Mouse (Mus musculus): ENCODE measurements at regions not wholly inside any gene's neighbourhood (a gene's known extent, or its start where the extent isn't known, plus 50 kb on each side); places are given as distances from the start of the nearest gene placed in this dataset.

- TF ChIP-seq CTCF (conservative IDR thresholded peaks at IDR 0.05): no peak
- peak overlapping the region; percentile 88 for H3K4me3 ChIP-seq
- no peak for DNase-seq (ENCODE audit: low spot score in 2 of 2)
These were observed 212.9 kb downstream of the Mef2c start for GRCm38 (mm10) chr13:83716711-83717171.

GRCm38 (mm10) chr13:83717686-83718210 is 213.9 kb downstream of the Mef2c start:
- DNase-seq (ENCODE audit: low spot score in 2 of 2): no peak
- TF ChIP-seq CTCF (conservative IDR thresholded peaks at IDR 0.05): no peak

More at GRCm38 (mm10) chr13:83716711-83717171, 212.9 kb downstream of the Mef2c start:
- H3K27ac ChIP-seq: peak overlapping the region; percentile 100

GRCm38 (mm10) chr13:83718431-83719410 is 214.9 kb downstream of the Mef2c start:
- TF ChIP-seq CTCF (conservative IDR thresholded peaks at IDR 0.05): no peak
- Histone ChIP-seq H3K27ac (peak overlapping the region; percentile 100), H3K4me3 (peak overlapping the region; percentile 88)
- DNase-seq (ENCODE audit: low spot score in 2 of 2): no peak

More at GRCm38 (mm10) chr13:83717686-83718210, 213.9 kb downstream of the Mef2c start:
- peak overlapping the region; percentile 100 for H3K27ac ChIP-seq
- peak overlapping the region; percentile 88 for H3K4me3 ChIP-seq

- H3K27ac ChIP-seq: peak overlapping the region; percentile 100
- H3K4me3 ChIP-seq: peak overlapping the region; percentile 88
- no peak for DNase-seq (ENCODE audit: low spot score in 2 of 2)
- TF ChIP-seq CTCF (conservative IDR thresholded peaks at IDR 0.05): no peak
These were observed 215.9 kb downstream of the Mef2c start for GRCm38 (mm10) chr13:83719635-83720291.

GRCm38 (mm10) chr13:83720352-83720751 is 216.5 kb downstream of the Mef2c start:
- DNase-seq (ENCODE audit: low spot score in 2 of 2): no peak
- peak overlapping the region; percentile 88 for H3K4me3 ChIP-seq
- TF ChIP-seq CTCF (conservative IDR thresholded peaks at IDR 0.05): no peak
- peak overlapping the region; percentile 100 for H3K27ac ChIP-seq

- H3K4me3 ChIP-seq: peak overlapping the region; percentile 88
- peak; percentile 82 to 90 for DNase-seq (ENCODE audit: low spot score in 2 of 2)
- TF ChIP-seq CTCF (conservative IDR thresholded peaks at IDR 0.05): peak; percentile 65
- peak overlapping the region; percentile 100 for H3K27ac ChIP-seq
These were observed 217.1 kb downstream of the Mef2c start for GRCm38 (mm10) chr13:83720883-83721371.

GRCm38 (mm10) chr13:83721563-83721962 is 217.7 kb downstream of the Mef2c start:
- peak overlapping the region; percentile 100 for H3K27ac ChIP-seq
- peak overlapping the region; percentile 88 for H3K4me3 ChIP-seq
- DNase-seq (ENCODE audit: low spot score in 2 of 2): no peak
- no peak for TF ChIP-seq CTCF (conservative IDR thresholded peaks at IDR 0.05)

- H3K4me3 ChIP-seq: peak overlapping the region; percentile 88
- peak overlapping the region; percentile 100 for H3K27ac ChIP-seq
- peak; percentile 60 for TF ChIP-seq CTCF (conservative IDR thresholded peaks at IDR 0.05)
- no peak for DNase-seq (ENCODE audit: low spot score in 2 of 2)
These were observed 218.4 kb downstream of the Mef2c start for GRCm38 (mm10) chr13:83722241-83722640.

GRCm38 (mm10) chr13:83722791-83723190 is 219.0 kb downstream of the Mef2c start:
- TF ChIP-seq CTCF (conservative IDR thresholded peaks at IDR 0.05): no peak
- no peak for DNase-seq (ENCODE audit: low spot score in 2 of 2)

GRCm38 (mm10) chr13:83723396-83723795 is 219.6 kb downstream of the Mef2c start:
- H3K27ac ChIP-seq: peak overlapping the region; percentile 100
- no peak for TF ChIP-seq CTCF (conservative IDR thresholded peaks at IDR 0.05)
- H3K4me3 ChIP-seq: peak overlapping the region; percentile 88
- no peak for DNase-seq (ENCODE audit: low spot score in 2 of 2)

More at GRCm38 (mm10) chr13:83722791-83723190, 219.0 kb downstream of the Mef2c start:
- peak overlapping the region; percentile 100 for H3K27ac ChIP-seq
- peak overlapping the region; percentile 88 for H3K4me3 ChIP-seq

GRCm38 (mm10) chr13:83724196-83724595 is 220.4 kb downstream of the Mef2c start:
- Histone ChIP-seq H3K4me3 (peak overlapping the region; percentile 88), H3K27ac (peak overlapping the region; percentile 100)
- DNase-seq (ENCODE audit: low spot score in 2 of 2): no peak
- no peak for TF ChIP-seq CTCF (conservative IDR thresholded peaks at IDR 0.05)

- peak in 1 of 2 experiments; percentile 85 for DNase-seq (ENCODE audit: low spot score in 2 of 2)
- TF ChIP-seq CTCF (conservative IDR thresholded peaks at IDR 0.05): peak; percentile 95
- peak overlapping the region; percentile 88 for H3K4me3 ChIP-seq
- peak overlapping the region; percentile 100 for H3K27ac ChIP-seq
These were observed 221.2 kb downstream of the Mef2c start for GRCm38 (mm10) chr13:83724995-83725394.
